Mouse (Mus musculus) CH12.LX (cell line): ENCODE measurements around the gene Gas1. TPM values are rescaled to one million over a fixed set of nuclear protein-coding genes. Genes with fewer than 3 reads are reported as not detected.

Source experiments
- DNase-seq: peaks from one replicate; pipeline ENCODE4 v3.0.0-alpha.2; 2013; ENCODE audit errors: extremely low read depth
- H3K27ac ChIP-seq: 2 replicates; pipeline ENCODE4 v1.5.1; 2012; ENCODE audit warnings: low read depth, mild to moderate bottlenecking, control low read depth, moderate library complexity; ENCODE audit not compliant: insufficient read depth
- H3K27me3 ChIP-seq: replicated peaks from 2 replicates; pipeline ENCODE3; 2012; ENCODE audit warnings: inconsistent platforms
- H3K36me3 ChIP-seq, 2 experiments: replicated peaks in 1 of 2; 2 replicates each; pipeline versions ENCODE3 to v1.6.1; 2012; ENCODE audit warnings: inconsistent platforms in 1 of 2, low read length in 1 of 2, mild to moderate bottlenecking in 1 of 2, mixed read lengths in 1 of 2, moderate library complexity in 1 of 2; ENCODE audit not compliant: control insufficient read depth in 1 of 2, insufficient read depth in 1 of 2
- H3K4me1 ChIP-seq, 2 experiments: 2 replicates each; pipeline ENCODE4 v1.6.1; 2012; ENCODE audit warnings: inconsistent platforms in 1 of 2, moderate library complexity in 1 of 2; ENCODE audit not compliant: insufficient read depth in 2 of 2, control insufficient read depth in 1 of 2
- H3K4me2 ChIP-seq: 2 replicates; pipeline ENCODE4 v1.6.1; 2012; ENCODE audit warnings: low read depth, mild to moderate bottlenecking, control low read depth; ENCODE audit not compliant: poor library complexity, insufficient read depth, severe bottlenecking
- H3K4me3 ChIP-seq, 3 experiments: fragments of 150-350 bp in 1 of 3; sonication (generic) in 1 of 3; replicated peaks in 1 of 3; 2 replicates each; pipeline versions ENCODE3 to v1.5.1; 2011 to 2012; ENCODE audit warnings: low read depth in 2 of 3, low read length in 2 of 3, mild to moderate bottlenecking in 2 of 3, moderate library complexity in 2 of 3, control low read depth in 1 of 3, improper control_type of control experiment in 1 of 3, inconsistent platforms in 1 of 3, mixed read lengths in 1 of 3; ENCODE audit not compliant: poor library complexity in 1 of 3
- H3K79me2 ChIP-seq: replicated peaks from 2 replicates; pipeline ENCODE4 v1.6.1; 2012; ENCODE audit warnings: mild to moderate bottlenecking, moderate library complexity; ENCODE audit not compliant: control insufficient read depth, poor library complexity, insufficient read depth, severe bottlenecking; ENCODE audit errors: extremely low read depth
- H3K9ac ChIP-seq: 2 replicates; pipeline ENCODE4 v1.6.1; 2012; ENCODE audit warnings: low read depth, mild to moderate bottlenecking, control low read depth, moderate library complexity; ENCODE audit not compliant: insufficient read depth
- H3K9me3 ChIP-seq: replicated peaks from 2 replicates; pipeline ENCODE3; 2012; ENCODE audit warnings: low read length, inconsistent platforms, mixed read lengths
- BHLHE40 ChIP-seq: IDR thresholded peaks from 2 replicates; pipeline ENCODE4 v1.6.1; 2011; ENCODE audit warnings: mild to moderate bottlenecking, low read depth, low read length, improper control_type of control experiment
- CHD2 ChIP-seq: IDR thresholded peaks from 2 replicates; pipeline ENCODE4 v1.6.1; 2011; ENCODE audit warnings: low read length, improper control_type of control experiment
- CTCF ChIP-seq, 2 experiments: IDR thresholded peaks in 1 of 2; conservative IDR thresholded peaks in 1 of 2; 2 replicates each; pipeline ENCODE4 v1.5.1; 2011 to 2012; ENCODE audit warnings: low read depth in 2 of 2, low read length in 2 of 2, improper control_type of control experiment in 1 of 2, inconsistent platforms in 1 of 2, mild to moderate bottlenecking in 1 of 2, moderate library complexity in 1 of 2
- E2F4 ChIP-seq: IDR thresholded peaks from 2 replicates; pipeline ENCODE4 v1.6.1; 2011; ENCODE audit warnings: low read depth, low read length, improper control_type of control experiment; ENCODE audit not compliant: insufficient replicate concordance
- ETS1 ChIP-seq: conservative IDR thresholded peaks from 2 replicates; pipeline ENCODE4 v1.6.1; 2012; ENCODE audit warnings: low read depth, mild to moderate bottlenecking, inconsistent platforms, low read length, improper control_type of control experiment, moderate library complexity
- GABPA ChIP-seq: IDR thresholded peaks from 2 replicates; pipeline ENCODE4 v1.6.1; 2012; ENCODE audit warnings: low read depth, low read length, improper control_type of control experiment, inconsistent platforms; ENCODE audit not compliant: insufficient replicate concordance
- IRF4 ChIP-seq: IDR thresholded peaks from 2 replicates; pipeline ENCODE4 v1.6.1; 2014; ENCODE audit warnings: low read depth, mild to moderate bottlenecking, inconsistent platforms, low read length, improper control_type of control experiment
- KAT2A ChIP-seq: IDR thresholded peaks from 2 replicates; pipeline ENCODE4 v1.6.1; 2012; ENCODE audit warnings: low read length, improper control_type of control experiment, inconsistent platforms; ENCODE audit not compliant: insufficient replicate concordance
- MAFK ChIP-seq: IDR thresholded peaks from 2 replicates; pipeline ENCODE4 v1.6.1; 2011; ENCODE audit warnings: low read length, improper control_type of control experiment; ENCODE audit not compliant: insufficient replicate concordance
- MAX ChIP-seq: IDR thresholded peaks from 2 replicates; pipeline ENCODE4 v1.6.1; 2011; ENCODE audit warnings: low read length, improper control_type of control experiment
- MAZ ChIP-seq: IDR thresholded peaks from 2 replicates; pipeline ENCODE4 v1.6.1; 2012; ENCODE audit warnings: low read depth, mild to moderate bottlenecking, inconsistent platforms, low read length, improper control_type of control experiment, moderate library complexity
- MYC ChIP-seq: IDR thresholded peaks from 2 replicates; pipeline ENCODE4 v1.6.1; 2011; ENCODE audit warnings: low read depth, mild to moderate bottlenecking, improper control_type of control experiment, low read length
- NRF1 ChIP-seq: IDR thresholded peaks from 2 replicates; pipeline ENCODE4 v1.6.1; 2014; ENCODE audit warnings: low read depth, mild to moderate bottlenecking, inconsistent platforms, low read length, improper control_type of control experiment, moderate library complexity
- POLR2A ChIP-seq: IDR thresholded peaks from 2 replicates; pipeline ENCODE4 v1.6.1; 2011; ENCODE audit warnings: low read depth, mild to moderate bottlenecking, improper control_type of control experiment, low read length
- RAD21 ChIP-seq: IDR thresholded peaks from 2 replicates; pipeline ENCODE4 v1.6.1; 2011; ENCODE audit warnings: low read depth, mild to moderate bottlenecking, low read length, improper control_type of control experiment, moderate library complexity
- RCOR1 ChIP-seq: conservative IDR thresholded peaks from 2 replicates; pipeline ENCODE4 v1.6.1; 2012; ENCODE audit warnings: low read depth, mild to moderate bottlenecking, inconsistent platforms, low read length, improper control_type of control experiment
- SIN3A ChIP-seq: IDR thresholded peaks from 2 replicates; pipeline ENCODE4 v1.6.1; 2012; ENCODE audit warnings: low read length, improper control_type of control experiment, inconsistent platforms
- SMC3 ChIP-seq: IDR thresholded peaks from 2 replicates; pipeline ENCODE4 v1.6.1; 2011; ENCODE audit warnings: low read depth, low read length, improper control_type of control experiment
- UBTF ChIP-seq: IDR thresholded peaks from 2 replicates; pipeline ENCODE4 v1.6.1; 2012; ENCODE audit warnings: low read depth, mild to moderate bottlenecking, inconsistent platforms, low read length, improper control_type of control experiment, moderate library complexity
- USF1 ChIP-seq: IDR thresholded peaks from 2 replicates; pipeline ENCODE4 v1.6.1; 2014; ENCODE audit warnings: low read depth, mild to moderate bottlenecking, inconsistent platforms, low read length, improper control_type of control experiment
- ZKSCAN1 ChIP-seq: IDR thresholded peaks from 2 replicates; pipeline ENCODE4 v1.6.1; 2012; ENCODE audit warnings: low read depth, inconsistent platforms, low read length, improper control_type of control experiment, borderline replicate concordance
- ZNF384 ChIP-seq: IDR thresholded peaks from 2 replicates; pipeline ENCODE4 v1.6.1; 2012; ENCODE audit warnings: low read depth, low read length, improper control_type of control experiment, inconsistent platforms
- dilution Hi-C: fragments of 300-500 bp; cut with MboI; formaldehyde crosslinking; loops from 2 replicates; pipeline ENCODE4 v1.14.3; 2020; ENCODE audit warnings: low sequenced_read_pairs; ENCODE audit not compliant: extremely low pct_unique_long_range_greater_than_20kb, extremely low pct_ligation_motif_present
- in situ Hi-C: fragments of 300-500 bp; cut with MboI; formaldehyde crosslinking; loops from 3 replicates; pipeline ENCODE4 v1.14.3; 2019; ENCODE audit warnings: low sequenced_read_pairs, low pct_ligation_motif_present, low pct_unique_long_range_greater_than_20kb, mixed read lengths
- polyA plus RNA-seq: library from polyadenylated mRNA; unstranded; fragments of >175 nt; gene quantifications from 2 replicates; pipeline ENCODE4 v1.2.1, GENCODE M21; 2012; ENCODE audit warnings: low read depth; ENCODE audit not compliant: insufficient read length
- total RNA-seq, 2 experiments: library from RNA; depleted of rRNA; stranded (reverse); fragments of 300-350 nt in 1 of 2; fragments of >200 nt in 1 of 2; gene quantifications; 2 replicates each; pipeline ENCODE4 v1.2.3; 2012 to 2014

Gene Gas1
- total and polyA plus RNA-seq, 3 experiments, result not detected

DNA sequence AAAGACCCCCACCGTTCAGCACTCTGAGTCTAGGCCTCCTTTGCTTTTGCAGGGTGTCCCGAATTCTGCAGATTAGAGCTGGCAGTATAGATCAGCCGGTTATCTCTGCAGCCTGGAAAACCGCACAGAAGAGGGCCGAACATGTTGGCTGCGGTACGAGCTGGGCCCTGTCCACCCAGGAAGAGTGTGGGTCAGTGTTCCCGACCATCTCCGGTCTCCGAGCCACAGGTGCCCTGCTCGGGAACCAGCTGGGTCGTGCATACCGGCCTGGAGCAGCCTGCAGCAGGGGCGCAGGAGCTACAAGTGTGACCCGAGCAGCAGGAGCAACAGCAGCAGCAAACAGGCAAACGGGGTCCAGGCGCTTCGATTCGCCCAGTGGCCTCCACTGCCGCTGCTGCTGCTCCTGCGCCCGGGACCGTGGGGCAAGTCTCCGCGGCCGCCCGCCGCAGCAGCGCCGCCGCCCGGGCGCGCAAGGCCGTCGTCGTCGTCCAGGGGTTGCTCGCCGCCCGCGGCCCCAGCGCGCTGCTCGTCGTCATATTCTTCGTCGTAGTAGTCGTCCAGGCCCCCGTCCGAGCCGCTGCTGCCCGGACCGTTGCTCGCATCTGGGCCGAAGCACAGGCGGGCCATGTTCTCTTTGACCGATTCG, 1.6 kb downstream of the Gas1 start:
- in situ Hi-C loops, result no loop called here
- TF ChIP-seq GABPA, result no peak
- TF ChIP-seq NRF1, result no peak
- TF ChIP-seq MYC, result no peak
- no peak for TF ChIP-seq SMC3
- no peak for TF ChIP-seq KAT2A
- no peaks in the 10 kb centered on the region for H3K79me2 ChIP-seq
- H3K27me3 ChIP-seq, result no peaks in the 10 kb centered on the region
- dilution Hi-C loops, result no loop called here
- no peak overlapping the region for H3K9ac ChIP-seq
- H3K9me3 ChIP-seq, result peaks cover 74% of the 10 kb centered on the region
- no peak overlapping the region for H3K4me2 ChIP-seq
- H3K36me3 ChIP-seq, result no peaks in the 10 kb centered on the region
- no peaks in the 10 kb centered on the region for H3K4me1 ChIP-seq
- no peak overlapping the region for H3K27ac ChIP-seq
- DNase-seq, result no peak
- no peak overlapping the region for H3K4me3 ChIP-seq

DNA sequence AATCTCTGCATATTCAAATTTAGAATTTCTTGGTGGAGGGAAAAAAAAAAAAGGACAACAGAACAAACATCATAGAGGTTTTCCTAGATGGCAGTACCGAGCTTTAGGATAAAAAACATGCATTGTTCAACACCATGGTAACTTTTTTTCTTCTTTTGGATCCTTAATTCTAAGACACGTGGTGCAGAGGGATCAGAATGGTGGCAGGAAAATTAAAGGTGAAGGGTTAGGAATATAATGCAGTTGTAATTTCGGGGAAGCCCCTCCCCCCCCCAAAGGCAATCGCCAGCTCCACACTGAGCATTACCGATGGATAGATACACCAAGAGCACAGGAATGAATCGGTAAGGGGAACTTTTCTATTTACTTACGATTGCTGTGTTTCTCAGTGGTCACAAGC, 2.2 kb downstream of the Gas1 start:
- H3K36me3 ChIP-seq, result no peaks in the 10 kb centered on the region
- no peaks in the 10 kb centered on the region for H3K4me1 ChIP-seq
- in situ Hi-C loops (no loop called here), dilution Hi-C loops (no loop called here)
- TF ChIP-seq RAD21, result no peak
- no peak for TF ChIP-seq ZNF384
- TF ChIP-seq E2F4, result no peak
- TF ChIP-seq POLR2A, result no peak
- no peak for TF ChIP-seq MAFK
- no peak for TF ChIP-seq SMC3
- TF ChIP-seq BHLHE40, result no peak
- H3K9me3 ChIP-seq, result peaks cover 75% of the 10 kb centered on the region
- no peaks in the 10 kb centered on the region for H3K79me2 ChIP-seq
- no peak overlapping the region for H3K9ac ChIP-seq
- no peak for DNase-seq
- H3K4me2 ChIP-seq, result no peak overlapping the region
- no peak overlapping the region for H3K4me3 ChIP-seq
- no peak overlapping the region for H3K27ac ChIP-seq
- H3K27me3 ChIP-seq, result no peaks in the 10 kb centered on the region

DNA sequence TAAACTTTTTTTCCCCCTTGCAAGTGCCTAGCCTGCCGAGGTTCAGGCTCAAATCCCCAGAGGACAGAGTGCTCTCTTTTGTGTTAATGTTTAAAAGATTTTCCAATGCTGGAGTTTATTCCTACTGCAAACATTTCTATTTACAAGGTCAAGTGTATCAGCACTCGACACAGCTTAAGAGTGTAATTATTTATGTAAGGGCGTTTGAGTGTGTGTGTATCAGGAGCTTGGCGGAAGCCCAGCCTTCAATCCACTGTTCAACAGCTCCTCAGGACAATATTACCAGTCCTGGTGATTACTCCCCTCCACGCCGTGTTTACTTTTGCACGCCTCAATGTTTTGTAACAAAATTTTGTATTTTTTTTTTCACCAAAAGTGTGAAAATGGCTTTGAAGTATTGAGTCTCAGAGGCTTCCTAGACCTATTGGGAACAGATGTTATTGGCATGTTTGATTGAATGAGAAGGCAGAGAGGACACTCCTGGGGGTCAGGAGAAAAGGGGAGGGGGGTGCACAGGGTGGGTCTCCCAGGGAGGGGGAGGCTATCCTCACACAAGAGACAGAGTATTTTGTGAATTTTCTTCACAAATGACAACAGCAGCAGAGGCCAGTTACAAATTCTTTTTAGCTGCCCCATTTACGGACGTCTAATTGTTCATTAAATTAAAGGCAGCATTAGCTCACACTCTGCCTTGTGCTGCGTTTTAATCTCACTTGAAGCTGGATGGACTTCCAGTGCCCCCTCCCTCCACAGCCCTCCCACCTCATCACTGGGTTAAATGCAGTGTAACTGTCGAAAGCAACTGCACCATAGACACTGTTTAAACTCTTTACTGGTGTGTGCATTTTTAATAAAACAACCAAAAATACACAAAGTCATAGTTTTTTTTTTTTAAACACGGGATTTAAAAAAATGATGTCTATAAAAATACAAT, 3.3 kb downstream of the Gas1 start:
- no peak overlapping the region for H3K4me3 ChIP-seq
- TF ChIP-seq USF1 (no peak), SMC3 (no peak), SIN3A (no peak), IRF4 (no peak), CTCF (conservative IDR thresholded peaks at IDR 0.05 in 1 of 2, IDR thresholded peaks at IDR 0.05 in 1 of 2; ENCODE audit: low read depth in 2 of 2, low read length in 2 of 2) (no peak), ETS1 (no peak), MAZ (no peak), ZKSCAN1 (no peak), POLR2A (no peak), CHD2 (no peak), RCOR1 (no peak), UBTF (no peak), E2F4 (no peak), MAX (no peak)
- TF ChIP-seq, all 38 proteins: peak for 0
- Histone ChIP-seq H3K9ac (no peak overlapping the region), H3K4me2 (no peak overlapping the region), H3K9me3 (peaks cover 76% of the 10 kb centered on the region), H3K27me3 (no peaks in the 10 kb centered on the region), H3K79me2 (no peaks in the 10 kb centered on the region), H3K36me3 (no peaks in the 10 kb centered on the region), H3K27ac (no peak overlapping the region), H3K4me1 (no peaks in the 10 kb centered on the region)
- dilution Hi-C loops (no loop called here), in situ Hi-C loops (no loop called here)
- no peak for DNase-seq
